Mouse (Mus musculus): Measurements from ENCODE around the gene Herc2.

GRCm38 (mm10) chr7:56047178-56047577 lies 2.8 kb upstream of the Herc2 start:
- TF ChIP-seq CTCF (IDR thresholded peaks at IDR 0.05) (no peak), EP300 (IDR thresholded peaks at IDR 0.05) (no peak)
